Mouse (Mus musculus) cerebellum, adult 9-11 months (tissue): ENCODE measurements around the gene Trim30a.
"Not testable (repeated sequence)": the region's sequence is repeated elsewhere in the genome, so short reads cannot be mapped to it uniquely, and the experiment has no call there.

ENCODE experiments used
- DNase-seq: peaks from one replicate; pipeline ENCODE4 v3.0.0; 2022

Gene Trim30a

DNA sequence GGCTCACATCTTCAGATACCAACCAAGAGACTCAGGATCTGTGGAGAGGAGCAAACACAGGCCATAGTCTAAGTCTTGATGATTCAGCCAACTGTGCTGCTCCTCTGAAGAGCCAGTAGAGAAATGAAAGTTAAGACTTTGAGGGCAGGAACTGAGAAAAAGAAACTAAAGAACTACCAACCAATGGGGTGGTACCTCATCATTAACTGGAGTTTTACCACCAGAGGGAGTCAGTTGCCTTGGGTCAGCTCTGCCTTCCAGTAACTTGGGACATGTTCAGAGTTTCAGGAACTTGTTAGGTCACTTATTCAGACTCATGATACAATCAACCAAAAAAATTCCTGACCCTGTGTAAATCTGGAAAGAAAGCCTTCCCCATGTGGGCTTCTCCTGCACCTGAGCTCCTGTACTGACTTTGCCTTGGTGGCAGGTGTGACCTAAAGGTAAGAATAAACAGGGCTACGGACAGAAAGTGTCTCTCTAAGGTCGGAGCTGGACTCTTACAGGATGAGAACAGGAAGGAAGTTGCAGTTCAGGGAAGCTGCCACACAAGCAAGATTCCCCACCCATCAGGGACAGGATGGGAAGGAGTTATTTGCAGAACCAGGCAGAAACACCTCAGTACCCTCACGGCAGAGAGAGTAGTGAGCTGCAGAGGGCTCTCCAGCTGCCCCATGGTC lies at the start of gene Trim30a:
Trim30a (minus strand) TSS at position 129 of the 680 bp plus-strand sequence.
- DNase-seq, result no peak

DNA sequence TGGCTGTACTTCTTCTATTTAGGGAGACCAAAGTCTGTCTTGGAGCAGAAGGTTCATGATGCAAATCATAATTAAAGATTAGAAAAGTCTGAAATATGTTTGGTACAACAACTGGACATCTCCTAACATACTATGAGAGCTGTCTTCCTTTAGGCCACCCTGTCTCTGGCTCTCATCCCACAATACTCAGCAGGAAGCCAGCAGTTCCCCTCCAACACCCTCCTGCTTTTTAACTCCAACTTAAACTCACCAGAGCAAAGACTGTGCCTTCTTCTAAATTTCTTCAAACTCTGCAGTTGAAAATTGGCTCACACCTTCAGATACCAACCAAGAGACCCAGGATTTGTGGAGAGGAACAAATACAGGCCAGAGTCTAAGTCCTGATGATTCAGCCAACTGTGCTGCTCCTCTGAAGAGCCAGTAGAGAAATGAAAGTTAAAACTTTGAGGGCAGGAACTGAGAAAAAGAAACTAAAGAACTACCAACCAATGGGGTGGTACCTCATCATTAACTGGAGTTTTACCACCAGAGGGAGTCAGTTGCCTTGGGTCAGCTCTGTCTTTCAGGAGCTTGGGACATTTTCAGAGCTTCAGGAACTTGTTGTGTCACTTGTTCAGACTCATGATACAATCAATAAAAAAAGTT lies 42.5 kb upstream of the Trim30a start, which contains the start of gene Trim30d:
Trim30d (minus strand) TSS at position 429 of the 645 bp plus-strand sequence.
- not testable (repeated sequence) for DNase-seq

DNA sequence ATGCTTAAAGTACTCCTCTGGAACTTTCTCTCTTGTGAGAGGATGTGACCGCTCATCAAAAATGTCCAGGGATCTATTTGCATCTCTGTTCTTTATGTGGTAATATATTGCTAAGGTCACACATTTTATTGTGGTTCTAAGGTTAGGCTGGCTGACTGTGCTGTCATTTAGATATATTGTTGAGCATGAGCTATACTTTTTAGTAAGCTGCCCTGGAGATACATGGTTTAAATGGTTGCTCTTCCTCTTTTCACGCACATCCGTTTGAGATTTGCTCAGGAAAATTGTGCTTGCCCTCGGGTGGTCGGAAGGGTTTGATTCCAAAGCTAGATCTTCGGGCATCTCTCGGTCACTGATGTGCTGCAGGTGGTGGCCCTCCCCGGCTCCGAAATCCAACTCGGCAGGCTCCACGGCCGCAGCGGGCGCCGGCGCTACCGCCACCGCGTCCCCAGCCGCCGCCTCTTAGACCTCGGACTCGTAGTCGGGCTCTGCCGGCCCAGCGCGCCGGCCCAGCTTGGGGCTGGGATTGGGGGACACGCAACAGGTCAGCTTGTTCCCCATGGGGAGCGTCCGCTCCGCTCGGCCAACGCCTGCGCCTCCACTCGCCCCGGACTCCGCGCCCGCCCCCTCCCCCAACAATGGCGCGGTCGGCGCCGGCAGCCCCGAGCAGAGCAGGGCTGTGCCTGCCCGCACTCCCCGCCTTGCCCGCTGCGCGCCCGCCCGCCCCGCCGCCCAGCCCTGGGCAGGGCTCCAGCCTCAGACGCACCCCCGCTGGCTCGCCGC lies 36.8 kb upstream of the Trim30a start:
- DNase-seq, result no peak

DNA sequence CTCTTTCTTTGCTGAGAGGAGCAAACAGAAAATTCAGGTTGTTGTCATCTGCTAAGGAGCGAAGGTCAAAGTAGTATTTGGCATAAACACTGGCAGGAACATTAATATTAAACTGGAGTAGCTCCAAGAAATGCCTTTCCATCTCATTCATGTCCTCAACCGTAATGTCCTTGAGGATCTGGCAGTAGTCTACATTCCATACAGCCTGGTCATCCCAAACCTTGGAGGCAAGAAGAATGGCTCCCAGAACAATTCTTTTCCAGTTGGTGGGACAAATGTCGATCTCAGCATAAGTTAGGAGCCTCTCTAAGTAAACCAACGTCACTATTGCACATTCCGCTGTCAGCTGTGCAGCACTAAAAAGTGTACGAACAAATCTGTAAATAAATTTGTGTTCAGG lies 36.2 kb upstream of the Trim30a start:
- DNase-seq, result not testable (repeated sequence)

GRCm38 (mm10) chr7:104499464-104499863 lies 34.5 kb upstream of the Trim30a start:
- not testable (repeated sequence) for DNase-seq

GRCm38 (mm10) chr7:104445961-104446645 lies 18.9 kb downstream of the Trim30a start:
- no peak for DNase-seq

DNA sequence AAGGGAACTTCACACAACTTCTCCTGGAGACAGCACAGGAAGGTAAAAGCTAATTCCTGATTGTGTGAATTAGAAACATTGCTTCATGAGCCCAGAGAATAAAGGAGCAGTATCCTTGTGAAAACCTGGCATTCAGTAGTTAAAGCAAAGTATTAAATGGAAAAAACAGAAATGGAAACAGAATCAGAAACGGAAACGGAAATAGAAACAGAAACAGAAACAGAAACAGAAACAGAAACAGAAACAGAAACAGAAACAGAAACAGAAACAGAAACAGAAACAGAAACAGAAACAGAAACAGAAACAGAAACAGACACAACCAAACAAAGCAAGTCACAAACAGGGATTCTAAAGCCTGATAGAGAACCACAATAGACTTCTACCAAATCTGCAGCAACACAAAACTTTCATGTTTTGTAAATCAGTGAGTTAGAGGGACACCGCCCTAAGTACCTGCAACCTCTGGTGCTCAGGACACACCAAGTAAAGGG lies 60.5 kb downstream of the Trim30a start:
- no peak for DNase-seq

GRCm38 (mm10) chr7:104401140-104401539 lies 63.9 kb downstream of the Trim30a start:
- no peak for DNase-seq

- DNase-seq, result no peak
Measured at GRCm38 (mm10) chr7:104400698-104401097, 64.3 kb downstream of the Trim30a start, which contains the start of gene Trim30c. Trim30c (minus strand) TSS chr7:104400837.

DNA sequence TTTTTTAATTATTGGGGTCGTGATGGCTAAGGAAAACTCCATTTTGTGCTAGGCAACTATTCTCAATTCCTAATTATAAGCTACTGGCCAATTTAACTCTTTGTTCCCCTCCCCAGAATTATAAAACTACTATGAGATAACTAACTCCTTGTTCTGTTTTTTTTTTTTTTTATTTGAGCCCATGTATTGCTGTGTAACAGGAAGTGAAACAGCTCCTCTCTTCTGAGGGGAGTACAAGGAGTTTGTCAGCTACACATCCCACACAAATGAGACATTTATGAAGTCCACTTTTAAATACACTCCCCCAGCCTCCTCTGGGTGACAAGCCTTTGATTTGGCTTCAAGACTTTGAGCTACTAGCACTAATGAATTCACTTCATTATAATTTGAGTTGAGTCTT lies 66.5 kb downstream of the Trim30a start:
- no peak for DNase-seq

- DNase-seq, result no peak
Measured at GRCm38 (mm10) chr7:104369736-104370414, 95.1 kb downstream of the Trim30a start, which contains the start of gene Trim30b. Trim30b (minus strand) TSS chr7:104369884.

- no peak for DNase-seq
Measured at GRCm38 (mm10) chr7:104366339-104366738, 98.7 kb downstream of the Trim30a start.
